Mouse (Mus musculus): ENCODE measurements around the gene Btrc.

- TF ChIP-seq POLR2A (IDR thresholded peaks at IDR 0.05; ENCODE audit: insufficient read depth, low read depth, low read length) = no peak
- no peak for TF ChIP-seq CTCF (IDR thresholded peaks at IDR 0.05; ENCODE audit: insufficient read depth, low read depth, low read length)
Observed at GRCm38 (mm10) chr19:45507531-45507930, 144.0 kb downstream of the Btrc start.

Data from olfactory bulb, adult 2 months (tissue).